Mouse (Mus musculus) embryonic stem cell, embryonic (primary cell): Measurements from ENCODE around the gene Tnfsf13.

Source experiments
- CTCF ChIA-PET, 4 experiments: fragments of 300-600 bp in 2 of 4; fragments of 350-600 bp in 2 of 4; sonication (Branson Sonifier 250); formaldehyde crosslinking; loops; one replicate each; lab custom pipeline; 2022; ENCODE audit warnings: inconsistent platforms in 2 of 4; lab: Charles Lee
- POLR2A ChIA-PET, 4 experiments: fragments of 300-600 bp in 2 of 4; fragments of 350-600 bp in 2 of 4; sonication (Branson Sonifier 250); formaldehyde crosslinking; loops; one replicate each; lab custom pipeline; 2022; ENCODE audit warnings: antibody characterized with exemption in 4 of 4, inconsistent platforms in 1 of 4; lab: Charles Lee

Tnfsf13 gene

DNA sequence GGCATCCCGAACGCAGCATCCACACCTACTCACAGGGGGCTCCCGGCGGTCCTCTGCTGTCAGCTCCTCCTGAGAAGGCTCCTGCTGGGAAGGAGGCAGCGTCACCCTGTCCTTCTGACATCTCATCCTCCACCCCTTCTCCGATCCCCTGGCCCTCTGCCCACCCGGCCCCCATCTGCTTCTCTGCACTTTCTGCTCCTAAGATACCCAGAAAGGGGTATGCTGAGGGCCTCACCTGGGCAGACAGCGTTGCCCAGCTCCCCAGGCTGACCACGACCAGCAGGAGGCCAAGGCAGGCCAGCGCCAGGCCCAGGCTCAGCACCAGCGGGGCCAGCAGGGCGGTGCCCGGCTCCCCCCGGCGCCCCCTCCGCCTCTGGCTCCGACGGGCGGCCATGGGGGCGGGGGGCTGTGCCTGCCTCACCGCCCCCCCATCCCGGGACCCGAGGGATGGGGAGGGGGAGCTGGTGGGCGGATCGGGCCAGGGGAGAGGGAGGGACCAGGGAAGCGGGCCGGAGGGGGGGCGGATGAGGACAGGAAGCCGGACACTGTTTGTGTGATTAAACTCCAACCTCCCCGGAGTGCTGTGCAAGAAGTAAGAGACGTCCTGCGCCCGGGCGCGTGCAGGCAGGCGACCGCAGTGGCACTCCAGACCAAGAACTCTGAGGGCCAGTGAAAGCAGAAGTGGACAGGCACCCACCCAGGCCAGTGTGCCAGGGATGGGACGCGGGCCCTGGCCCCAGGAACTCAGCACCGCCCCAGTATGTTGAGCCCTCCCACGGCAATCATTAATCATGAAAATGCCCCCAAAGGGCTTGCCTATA is 10.0 kb upstream of the Tnfsf13 start, which contains the start of the genes Tnfsf12 and Tnfsfm13:
Tnfsf12 (minus strand) TSS at position 489 of the 821 bp plus-strand sequence.
Tnfsfm13 (minus strand) TSS at position 738 of the 821 bp plus-strand sequence.
- ChIA-PET CTCF (interaction anchor here in 1 of 4 experiments (0.8 to 2.0 kb wide), 3 partner anchors 11 to 63 kb away, joined by 3 to 4 read pairs (median 4); partner anchors contain the start of genes Fxr2 and Tnfsf13), POLR2A (interaction anchor here in 3 of 4 experiments (0.6 to 9.5 kb wide), 15 partner anchors 9 to 74 kb away, joined by 3 to 154 read pairs (median 5); partner anchors contain the start of genes Senp3 (in 2 of the 3), Tnfsf13 (in 2 of the 3), Cd68 (in 1 of the 3) and Sat2 (in 1 of the 3))

- POLR2A ChIA-PET = interaction anchor here in 2 of 4 experiments (0.8 to 9.5 kb wide), 11 partner anchors 8 to 29 kb away, joined by 3 to 154 read pairs (median 7); partner anchors contain the start of genes Senp3 (in 2 of the 2), Tnfsf13 (in 2 of the 2) and Cd68 (in 1 of the 2)
- CTCF ChIA-PET = interaction anchor here in 1 of 4 experiments (0.8 to 2.0 kb wide), 2 partner anchors 10 to 62 kb away, joined by 3 to 4 read pairs; partner anchors contain the start of genes Fxr2 and Tnfsf13
Measured at GRCm38 (mm10) chr11:69695046-69695360, 9.4 kb upstream of the Tnfsf13 start.

GRCm38 (mm10) chr11:69693421-69693965 is 7.9 kb upstream of the Tnfsf13 start:
- POLR2A ChIA-PET = interaction anchor here in 3 of 4 experiments (0.7 to 9.5 kb wide), 22 partner anchors 7 to 298 kb away, joined by 3 to 154 read pairs (median 4); partner anchors contain the start of genes Senp3 (in 2 of the 3), Sox15 (in 2 of the 3), Tnfsf13 (in 2 of the 3) and Cd68 (in 1 of the 3)
- CTCF ChIA-PET = interaction anchor here in 3 of 4 experiments (0.5 to 1.4 kb wide), 7 partner anchors 8 to 257 kb away, joined by 3 to 5 read pairs (median 4); partner anchors contain the start of genes Sox15 (in 2 of the 3) and Tnfsf13 (in 1 of the 3)

GRCm38 (mm10) chr11:69692863-69693262 is 7.3 kb upstream of the Tnfsf13 start:
- POLR2A ChIA-PET = interaction anchor here in 3 of 4 experiments (0.6 to 9.5 kb wide), 22 partner anchors 8 to 299 kb away, joined by 3 to 154 read pairs (median 6); partner anchors contain the start of genes Senp3 (in 3 of the 3), Sox15 (in 2 of the 3) and Tnfsf13 (in 2 of the 3)
- CTCF ChIA-PET = interaction anchor here in 3 of 4 experiments (0.5 to 1.3 kb wide), 5 partner anchors 11 to 38 kb away, joined by 3 to 4 read pairs (median 3); partner anchors contain the start of gene Sox15 (in 2 of the 3)

- ChIA-PET POLR2A (interaction anchor here in 3 of 4 experiments (0.6 to 9.5 kb wide), 14 partner anchors 8 to 112 kb away, joined by 3 to 154 read pairs (median 6); partner anchors contain the start of genes Senp3 (in 2 of the 3), Sox15 (in 1 of the 3), Trp53 (in 1 of the 3) and Wrap53 (in 1 of the 3)), CTCF (interaction anchor here in 1 of 4 experiments (0.6 to 1.2 kb wide), 3 partner anchors 12 to 24 kb away, joined by 3 to 4 read pairs (median 3); no protein-coding TSS in a partner anchor)
Measured at GRCm38 (mm10) chr11:69692196-69692811, 6.7 kb upstream of the Tnfsf13 start.

DNA sequence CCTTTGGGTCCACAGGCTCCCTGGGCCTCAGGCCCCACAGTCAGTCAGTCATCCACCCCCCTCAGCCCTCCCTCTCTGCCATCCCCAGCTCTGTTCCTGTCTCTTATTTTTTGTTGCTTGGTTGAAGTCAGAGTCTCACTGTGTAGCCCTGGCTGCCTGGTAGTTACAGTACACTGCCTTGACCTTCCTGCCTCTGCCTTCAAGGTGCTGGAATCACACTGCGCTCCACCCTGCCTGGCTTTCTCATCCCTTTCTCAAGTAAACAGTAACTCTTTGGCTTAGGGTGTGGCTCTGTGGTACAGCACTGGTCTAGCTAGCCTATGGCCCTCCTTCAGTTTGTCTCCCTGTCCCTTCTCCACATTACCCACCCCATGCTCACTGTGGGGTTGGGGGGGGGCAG is 4.3 kb upstream of the Tnfsf13 start:
- CTCF ChIA-PET = interaction anchor here in 3 of 4 experiments (0.8 to 2.0 kb wide), 6 partner anchors 9 to 244 kb away, joined by 3 to 6 read pairs (median 4); partner anchors contain the start of gene Fxr2 (in 1 of the 3)
- POLR2A ChIA-PET = interaction anchor here in 3 of 4 experiments (0.6 to 9.5 kb wide), 26 partner anchors 8 to 231 kb away, joined by 3 to 154 read pairs (median 6); partner anchors contain the start of genes Senp3 (in 2 of the 3), Cd68 (in 1 of the 3) and Fxr2 (in 1 of the 3)

- ChIA-PET POLR2A (interaction anchor here in 3 of 4 experiments (0.5 to 16.3 kb wide), 31 partner anchors 8 to 269 kb away, joined by 3 to 672 read pairs (median 6); partner anchors contain the start of genes Cd68 (in 3 of the 3), Mpdu1 (in 2 of the 3), Sox15 (in 2 of the 3) and Tnfsf12 (in 2 of the 3)), CTCF (interaction anchor here (0.5 to 8.3 kb wide), 11 partner anchors 12 to 363 kb away, joined by 3 to 155 read pairs (median 4); partner anchors contain the start of genes Cntrob (in 1 of the 4) and Trappc1 (in 1 of the 4))
Measured at GRCm38 (mm10) chr11:69687061-69687460, 1.5 kb upstream of the Tnfsf13 start.

- POLR2A ChIA-PET = interaction anchor here in 3 of 4 experiments (0.5 to 16.3 kb wide), 41 partner anchors 8 to 328 kb away, joined by 3 to 672 read pairs (median 5); partner anchors contain the start of genes Cd68 (in 2 of the 3), Mpdu1 (in 2 of the 3), Sox15 (in 2 of the 3) and Tnfsf12 (in 2 of the 3)
- CTCF ChIA-PET = interaction anchor here (0.5 to 8.3 kb wide), 12 partner anchors 12 to 363 kb away, joined by 3 to 155 read pairs (median 4); partner anchors contain the start of genes Cntrob (in 1 of the 4), Fxr2 (in 1 of the 4) and Trappc1 (in 1 of the 4)
Measured at GRCm38 (mm10) chr11:69686377-69686776, 793 bp upstream of the Tnfsf13 start.

GRCm38 (mm10) chr11:69684936-69685335 is 648 bp downstream of the Tnfsf13 start:
- POLR2A ChIA-PET = interaction anchor here in 3 of 4 experiments (0.6 to 16.3 kb wide), 24 partner anchors 10 to 236 kb away, joined by 3 to 672 read pairs (median 10); partner anchors contain the start of genes Cd68 (in 2 of the 3), Mpdu1 (in 2 of the 3), Sox15 (in 2 of the 3) and Tnfsf12 (in 2 of the 3)
- CTCF ChIA-PET = interaction anchor here (0.5 to 8.3 kb wide), 14 partner anchors 9 to 730 kb away, joined by 3 to 155 read pairs (median 4); partner anchors contain the start of genes Fxr2 (in 2 of the 4) and Sox15 (in 1 of the 4)

DNA sequence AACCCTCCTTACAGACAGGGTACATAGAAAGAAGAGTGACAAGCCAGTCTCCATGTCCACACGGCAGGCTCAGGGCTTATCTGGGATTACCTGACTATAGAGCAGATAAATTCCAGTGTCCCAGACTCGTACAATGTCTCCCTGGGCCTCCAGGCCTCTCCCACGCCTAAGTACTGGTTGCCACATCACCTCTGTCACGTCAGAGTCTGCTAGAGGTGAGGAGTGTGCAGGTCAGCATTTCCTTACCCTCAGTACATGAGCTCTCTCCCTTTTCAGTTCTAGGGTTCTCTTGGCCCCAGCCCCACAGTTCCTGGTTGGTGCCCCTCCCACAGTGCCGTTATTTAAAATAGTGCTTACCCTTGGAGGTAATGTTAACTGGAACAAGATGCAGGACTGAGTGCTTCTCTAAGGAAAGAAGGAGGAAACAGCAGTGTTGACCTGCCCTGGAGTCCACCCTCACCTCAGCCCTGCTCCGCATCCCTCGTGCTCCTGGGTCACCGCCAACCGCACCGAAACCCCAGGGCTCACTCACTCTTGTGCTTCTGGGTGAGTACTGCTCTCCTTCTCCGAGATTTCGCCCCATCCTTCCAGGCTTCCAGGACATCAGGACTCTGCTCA is 1.3 kb downstream of the Tnfsf13 start:
- CTCF ChIA-PET = interaction anchor here in 3 of 4 experiments (0.9 to 8.3 kb wide), 7 partner anchors 10 to 35 kb away, joined by 3 to 155 read pairs (median 5); partner anchors contain the start of gene Sox15 (in 1 of the 3)
- POLR2A ChIA-PET = interaction anchor here (0.5 to 16.3 kb wide), 24 partner anchors 8 to 267 kb away, joined by 3 to 672 read pairs (median 30); partner anchors contain the start of genes Cd68 (in 2 of the 4), Tnfsf12 (in 2 of the 4), Tnfsfm13 (in 2 of the 4) and Atp1b2 (in 1 of the 4)

DNA sequence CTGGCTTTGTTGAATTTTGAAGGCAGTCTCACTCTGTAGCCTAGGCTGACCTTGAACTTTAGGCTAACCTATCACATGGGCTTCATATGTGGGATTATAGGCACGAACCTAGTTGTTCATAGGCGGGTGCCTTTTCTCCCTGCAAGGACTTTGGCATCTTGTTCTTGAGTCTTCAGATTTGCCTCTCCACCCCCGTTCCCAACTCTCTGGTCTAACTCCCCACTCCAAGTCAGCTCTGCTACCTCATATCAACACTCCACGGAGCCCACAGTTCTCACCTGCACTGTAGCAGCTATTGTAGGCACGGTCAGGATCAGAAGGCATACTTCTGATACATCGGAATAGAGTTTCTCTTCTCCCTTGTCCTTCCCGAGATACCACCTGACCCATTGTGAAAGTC is 2.0 kb downstream of the Tnfsf13 start:
- CTCF ChIA-PET = interaction anchor here in 3 of 4 experiments (0.6 to 8.3 kb wide), 9 partner anchors 10 to 265 kb away, joined by 3 to 155 read pairs (median 7); partner anchors contain the start of genes Fxr2 (in 1 of the 3) and Sox15 (in 1 of the 3)
- POLR2A ChIA-PET = interaction anchor here (1.0 to 16.3 kb wide), 22 partner anchors 9 to 103 kb away, joined by 3 to 672 read pairs (median 37); partner anchors contain the start of genes Cd68 (in 2 of the 4), Sox15 (in 2 of the 4), Tnfsf12 (in 2 of the 4) and Tnfsfm13 (in 2 of the 4)

DNA sequence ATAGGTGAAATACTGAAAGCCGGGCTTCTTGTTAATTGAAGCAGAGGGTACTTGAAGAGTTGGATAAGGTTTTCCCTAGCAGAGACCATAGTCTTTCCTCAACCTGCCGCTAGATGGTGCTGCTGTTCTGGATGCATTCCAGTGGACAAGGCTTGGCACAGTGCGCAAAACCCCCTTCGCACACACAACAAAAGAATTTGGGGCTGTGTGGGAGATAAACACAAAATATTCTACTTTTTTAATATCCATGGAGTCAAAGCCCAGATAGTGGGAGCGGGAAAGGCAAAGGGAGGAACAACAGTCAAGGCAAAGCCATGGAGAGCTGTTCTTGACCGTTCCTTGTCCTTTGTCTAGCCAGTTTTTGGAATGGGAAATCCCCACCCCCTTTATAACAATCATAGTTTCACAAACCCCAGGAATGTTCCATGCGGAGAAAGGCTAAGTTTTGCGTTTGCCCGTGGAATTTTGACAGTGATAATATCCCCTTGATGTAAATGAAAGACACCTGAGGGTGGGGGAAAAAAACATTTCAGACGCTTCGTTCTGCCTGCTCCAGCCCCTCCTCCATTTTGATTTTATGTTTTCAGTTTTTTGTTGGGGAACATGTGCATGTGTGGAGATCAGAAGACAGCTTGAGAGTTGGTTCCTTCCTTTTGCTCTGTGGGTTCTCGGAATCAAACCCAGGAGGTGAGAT is 2.6 kb downstream of the Tnfsf13 start:
- ChIA-PET POLR2A (interaction anchor here (1.0 to 16.3 kb wide), 41 partner anchors 8 to 263 kb away, joined by 3 to 672 read pairs (median 14); partner anchors contain the start of genes Sox15 (in 3 of the 4), Cd68 (in 2 of the 4), Mpdu1 (in 2 of the 4) and Tnfsf12 (in 2 of the 4)), CTCF (interaction anchor here (0.6 to 8.3 kb wide), 16 partner anchors 10 to 266 kb away, joined by 3 to 155 read pairs (median 6); partner anchors contain the start of genes Eif4a1 (in 1 of the 4), Fxr2 (in 1 of the 4) and Sox15 (in 1 of the 4))

- ChIA-PET CTCF (interaction anchor here (0.5 to 8.3 kb wide), 24 partner anchors 10 to 267 kb away, joined by 3 to 155 read pairs (median 6); partner anchors contain the start of genes Sox15 (in 2 of the 4), Eif4a1 (in 1 of the 4) and Fxr2 (in 1 of the 4)), POLR2A (interaction anchor here (0.5 to 16.3 kb wide), 87 partner anchors 8 to 991 kb away, joined by 3 to 672 read pairs (median 6); partner anchors contain the start of genes Sox15 (in 4 of the 4), Cd68 (in 3 of the 4), Eif4a1 (in 3 of the 4) and Mpdu1 (in 3 of the 4))
Measured at GRCm38 (mm10) chr11:69682209-69682839, 3.3 kb downstream of the Tnfsf13 start.
